Mouse (Mus musculus) liver, embryonic 16.5 days (tissue): ENCODE data around the gene Cdh13. TPM values are rescaled to one million over a fixed set of nuclear protein-coding genes. Genes with fewer than 3 reads are reported as not detected.
"Not testable (repeated sequence)": the region's sequence is repeated elsewhere in the genome, so short reads cannot be mapped to it uniquely, and the experiment has no call there.

Source experiments
- ATAC-seq: fragments of 200-750 bp; cut with Nextera tagmentation; 2 replicates; pipeline ENCODE4 v1.8.0; 2017; ENCODE audit warnings: low read depth, mild to moderate bottlenecking, moderate number of reproducible peaks, moderate library complexity
- H3K27ac ChIP-seq: fragments of 300-500 bp; sonication (generic); 2 replicates; pipeline ENCODE4 v1.5.1; 2014; ENCODE audit warnings: mild to moderate bottlenecking, low read length
- H3K27me3 ChIP-seq: fragments of 300-500 bp; sonication (generic); 2 replicates; pipeline ENCODE4 v1.6.1; 2014; ENCODE audit warnings: low read depth, low read length, mixed read lengths; ENCODE audit not compliant: control insufficient read depth, insufficient read depth
- H3K36me3 ChIP-seq: fragments of 300-500 bp; sonication (generic); 2 replicates; pipeline ENCODE4 v1.6.1; 2014; ENCODE audit warnings: mild to moderate bottlenecking; ENCODE audit not compliant: control insufficient read depth, insufficient read depth
- H3K4me1 ChIP-seq: fragments of 300-500 bp; sonication (generic); 2 replicates; pipeline ENCODE4 v1.6.1; 2014; ENCODE audit warnings: low read depth, low read length, mixed read lengths; ENCODE audit not compliant: control insufficient read depth
- H3K4me2 ChIP-seq: fragments of 300-500 bp; sonication (generic); 2 replicates; pipeline ENCODE4 v1.6.1; 2014; ENCODE audit warnings: low read depth, low read length, mixed read lengths
- H3K4me3 ChIP-seq: fragments of 300-500 bp; sonication (generic); 2 replicates; pipeline ENCODE4 v1.5.1; 2014; ENCODE audit warnings: low read depth, mild to moderate bottlenecking, low read length
- H3K9ac ChIP-seq: fragments of 300-500 bp; sonication (generic); 2 replicates; pipeline ENCODE4 v1.6.1; 2014; ENCODE audit warnings: low read depth, low read length
- H3K9me3 ChIP-seq: fragments of 300-500 bp; sonication (generic); replicated peaks from 2 replicates; pipeline ENCODE4 v1.6.1; 2016; ENCODE audit warnings: low read length; ENCODE audit not compliant: control insufficient read depth
- WGBS: fragments of 180-500 bp; shearing (Covaris S2); extraction: QIAGEN DNeasy Blood & Tissue Kit; methylation state at CpG from one replicate; pipeline ENCODE4 v1.1.7; 2014; ENCODE audit not compliant: insufficient replicate concordance; 5-methylcytosine and 5-hydroxymethylcytosine counted together
- polyA plus RNA-seq: library from polyadenylated mRNA; unstranded; fragments of >200 nt; fragmentation: Nextera tagmentation; extraction: Ambion mirVana; gene quantifications from 2 replicates; pipeline ENCODE4 v1.2.1, GENCODE M21; 2015

Gene Cdh13
- polyA plus RNA-seq, 1 experiment from 2014 or later: 1.0 TPM

- Histone ChIP-seq H3K4me1 (no peaks in the 10 kb centered on the region), H3K27me3 (no peaks in the 10 kb centered on the region), H3K9me3 (no peaks in the 10 kb centered on the region), H3K4me3 (no peak overlapping the region), H3K27ac (no peak overlapping the region), H3K36me3 (no peaks in the 10 kb centered on the region), H3K9ac (no peak overlapping the region), H3K4me2 (no peak overlapping the region)
- ATAC-seq: no peak
- 71% methylated on average over 9 of the region's 9 CpGs for WGBS
Observed at GRCm38 (mm10) chr8:119270371-119270770, 986.8 kb downstream of the Cdh13 start.

- Histone ChIP-seq H3K36me3 (no peaks in the 10 kb centered on the region), H3K9me3 (no peaks in the 10 kb centered on the region), H3K4me3 (no peak overlapping the region), H3K27me3 (no peaks in the 10 kb centered on the region), H3K4me1 (no peaks in the 10 kb centered on the region), H3K9ac (no peak overlapping the region), H3K27ac (no peak overlapping the region), H3K4me2 (no peak overlapping the region)
- no peak for ATAC-seq
- WGBS: 50% methylated on average over 8 of the region's 8 CpGs
Observed at GRCm38 (mm10) chr8:119272891-119273290, 989.4 kb downstream of the Cdh13 start.

GRCm38 (mm10) chr8:119275442-119275841 is 991.9 kb downstream of the Cdh13 start:
- no peaks in the 10 kb centered on the region for H3K9me3 ChIP-seq
- no peaks in the 10 kb centered on the region for H3K4me1 ChIP-seq
- H3K4me3 ChIP-seq: no peak overlapping the region
- no peaks in the 10 kb centered on the region for H3K36me3 ChIP-seq
- no peak overlapping the region for H3K4me2 ChIP-seq
- no peak for ATAC-seq
- 63% methylated on average over 1 of the region's 1 CpGs for WGBS
- H3K27ac ChIP-seq: no peak overlapping the region
- no peaks in the 10 kb centered on the region for H3K27me3 ChIP-seq
- H3K9ac ChIP-seq: no peak overlapping the region

- Histone ChIP-seq H3K4me1 (no peaks in the 10 kb centered on the region), H3K4me2 (no peak overlapping the region), H3K27me3 (no peaks in the 10 kb centered on the region), H3K4me3 (no peak overlapping the region), H3K27ac (no peak overlapping the region), H3K9me3 (no peaks in the 10 kb centered on the region), H3K9ac (no peak overlapping the region), H3K36me3 (no peaks in the 10 kb centered on the region)
- WGBS: 57% methylated on average over 3 of the region's 3 CpGs
- no peak for ATAC-seq
Observed at GRCm38 (mm10) chr8:119277047-119277451, 993.5 kb downstream of the Cdh13 start.

- no peak overlapping the region for H3K27ac ChIP-seq
- H3K9me3 ChIP-seq: no peaks in the 10 kb centered on the region
- no peaks in the 10 kb centered on the region for H3K36me3 ChIP-seq
- no peak overlapping the region for H3K4me2 ChIP-seq
- H3K4me3 ChIP-seq: no peak overlapping the region
- no peak for ATAC-seq
- H3K4me1 ChIP-seq: no peaks in the 10 kb centered on the region
- no peak overlapping the region for H3K9ac ChIP-seq
- H3K27me3 ChIP-seq: no peaks in the 10 kb centered on the region
- WGBS: 65% methylated on average over 2 of the region's 2 CpGs
Observed at GRCm38 (mm10) chr8:119281761-119282160, 998.2 kb downstream of the Cdh13 start.

GRCm38 (mm10) chr8:119284516-119284915 is 1001.0 kb downstream of the Cdh13 start:
- H3K9ac ChIP-seq: no peak overlapping the region
- 65% methylated on average over 9 of the region's 9 CpGs for WGBS
- H3K27ac ChIP-seq: no peak overlapping the region
- H3K4me3 ChIP-seq: no peak overlapping the region
- no peaks in the 10 kb centered on the region for H3K27me3 ChIP-seq
- no peak overlapping the region for H3K4me2 ChIP-seq
- no peaks in the 10 kb centered on the region for H3K9me3 ChIP-seq
- H3K4me1 ChIP-seq: no peaks in the 10 kb centered on the region
- H3K36me3 ChIP-seq: no peaks in the 10 kb centered on the region
- ATAC-seq: no peak

GRCm38 (mm10) chr8:119284920-119285319 is 1001.4 kb downstream of the Cdh13 start:
- Histone ChIP-seq H3K4me3 (no peak overlapping the region), H3K9ac (no peak overlapping the region), H3K27me3 (no peaks in the 10 kb centered on the region), H3K36me3 (no peaks in the 10 kb centered on the region), H3K4me2 (no peak overlapping the region), H3K9me3 (no peaks in the 10 kb centered on the region), H3K4me1 (no peaks in the 10 kb centered on the region), H3K27ac (no peak overlapping the region)
- ATAC-seq: no peak
- 57% methylated on average over 4 of the region's 4 CpGs for WGBS

- no peak for ATAC-seq
- Histone ChIP-seq H3K36me3 (no peaks in the 10 kb centered on the region), H3K9ac (no peak overlapping the region), H3K9me3 (0 out of 2 replicates have a peak, but pooled peaks cover 4% of the 10 kb centered on the region), H3K4me3 (no peak overlapping the region), H3K27me3 (no peaks in the 10 kb centered on the region), H3K4me2 (no peak overlapping the region), H3K4me1 (no peaks in the 10 kb centered on the region), H3K27ac (no peak overlapping the region)
- 65% methylated on average over 13 of the region's 13 CpGs for WGBS
Observed at GRCm38 (mm10) chr8:119295477-119295876, 1011.9 kb downstream of the Cdh13 start.

GRCm38 (mm10) chr8:119297752-119298151 is 1014.2 kb downstream of the Cdh13 start:
- H3K27me3 ChIP-seq, H3K9ac ChIP-seq, H3K4me1 ChIP-seq, H3K36me3 ChIP-seq, H3K9me3 ChIP-seq, H3K4me2 ChIP-seq, ATAC-seq, H3K27ac ChIP-seq, H3K4me3 ChIP-seq: not testable (repeated sequence)
- 23% methylated on average over 3 of the region's 3 CpGs for WGBS
